Mouse (Mus musculus) lung, adult 2 months (tissue): ENCODE measurements around the gene Cwc22.

ENCODE experiments used
- CTCF ChIP-seq: fragments of 200-500 bp; IDR thresholded peaks from 2 replicates; pipeline ENCODE4 v1.5.1; 2011; ENCODE audit warnings: mild to moderate bottlenecking, low read length, control low read depth; ENCODE audit not compliant: insufficient read depth
- POLR2A ChIP-seq: fragments of 200-500 bp; IDR thresholded peaks from 2 replicates; pipeline ENCODE4 v1.6.1; 2011; ENCODE audit warnings: low read depth, mild to moderate bottlenecking, control low read depth, low read length, borderline replicate concordance; ENCODE audit errors: extremely low read depth

DNA sequence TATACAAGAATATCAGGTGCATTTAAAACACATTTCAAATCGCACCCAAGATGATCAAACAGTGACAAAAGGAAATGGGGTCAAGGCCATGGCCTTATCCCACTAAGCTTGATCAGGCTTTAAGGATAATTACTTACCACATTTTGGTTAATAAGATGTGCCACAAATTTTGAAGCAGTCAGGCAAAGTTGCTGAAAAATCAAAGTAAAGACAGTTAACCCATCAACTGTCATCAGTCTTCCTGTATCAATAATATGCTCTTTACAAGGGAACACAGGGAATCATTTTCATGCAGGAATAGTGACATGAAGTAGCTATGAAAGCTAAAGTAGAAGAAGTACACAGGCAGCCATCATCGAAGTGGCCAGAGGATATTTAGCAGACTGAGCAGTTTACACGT lies 22.2 kb downstream of the Cwc22 start:
- TF ChIP-seq POLR2A (no peak), CTCF (no peak)
